Mouse (Mus musculus): ENCODE results near the gene Asb18. TPM values are rescaled to one million over a fixed set of nuclear protein-coding genes. Genes with fewer than 3 reads are reported as not detected.

Asb18 gene
- polyA plus RNA-seq, 1 experiment from 2014 or later, result 0.22 TPM

DNA sequence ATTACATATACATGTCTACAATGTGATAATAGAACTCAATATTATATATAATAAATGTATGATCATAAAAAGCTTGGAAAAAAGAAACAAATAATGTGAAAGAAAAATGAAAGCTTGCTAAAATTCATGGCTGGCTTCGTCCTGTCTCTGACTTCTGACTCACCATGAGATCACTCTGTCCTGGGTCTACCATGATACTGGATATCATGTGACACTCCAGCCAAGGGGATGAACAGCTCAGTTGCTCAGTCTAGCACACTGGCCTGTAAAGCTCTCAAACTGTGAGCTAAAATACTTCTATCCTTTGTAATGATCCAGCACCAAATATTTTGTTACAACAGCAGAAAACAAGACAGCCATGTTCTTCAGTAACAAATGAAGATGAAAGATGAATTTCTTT, 4.4 kb downstream of the Asb18 start:
- H3K36me3 ChIP-seq, result no peaks in the 10 kb centered on the region
- 83% methylated on average over 1 of the region's 1 CpGs for WGBS
- 0 out of 2 replicates have a peak, but pooled peaks cover 3% of the 10 kb centered on the region for H3K9me3 ChIP-seq
- H3K4me1 ChIP-seq (replicated peaks), result no peaks in the 10 kb centered on the region
- no peak for DNase-seq (ENCODE audit: low spot score)
- H3K4me3 ChIP-seq, result no peak overlapping the region
- peaks cover 7% of the 10 kb centered on the region; the same call in 1 of the 2 replicates for H3K27me3 ChIP-seq (ENCODE audit: insufficient read depth, poor library complexity, severe bottlenecking)
- no peak overlapping the region for H3K27ac ChIP-seq

DNA sequence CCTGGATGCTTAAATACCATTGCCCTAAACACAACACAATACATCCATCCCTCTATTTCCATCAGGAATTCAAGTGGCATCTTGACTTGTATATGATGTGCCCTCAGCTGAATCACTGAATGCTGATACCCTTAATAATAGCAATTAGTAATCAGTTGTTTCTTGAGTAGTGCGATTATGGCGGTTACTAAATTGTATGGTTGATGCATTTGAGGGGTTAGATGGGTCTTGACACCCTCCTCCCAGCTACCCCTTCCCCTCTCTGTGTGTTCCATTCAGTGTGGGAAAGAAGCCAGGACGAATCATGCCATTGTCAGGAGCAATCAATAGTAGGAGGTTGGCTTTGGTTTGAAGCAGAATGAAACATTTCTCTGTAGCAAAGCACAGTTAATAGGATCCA, 5.3 kb downstream of the Asb18 start:
- H3K27me3 ChIP-seq (ENCODE audit: insufficient read depth, poor library complexity, severe bottlenecking), result peaks cover 7% of the 10 kb centered on the region
- H3K9me3 ChIP-seq, result 0 out of 2 replicates have a peak, but pooled peaks cover 3% of the 10 kb centered on the region
- WGBS, result 82% methylated on average over 3 of the region's 3 CpGs
- H3K4me3 ChIP-seq, result no peak overlapping the region
- DNase-seq (ENCODE audit: low spot score), result no peak
- H3K36me3 ChIP-seq, result no peaks in the 10 kb centered on the region
- H3K4me1 ChIP-seq (replicated peaks), result no peaks in the 10 kb centered on the region
- no peak overlapping the region for H3K27ac ChIP-seq

DNA sequence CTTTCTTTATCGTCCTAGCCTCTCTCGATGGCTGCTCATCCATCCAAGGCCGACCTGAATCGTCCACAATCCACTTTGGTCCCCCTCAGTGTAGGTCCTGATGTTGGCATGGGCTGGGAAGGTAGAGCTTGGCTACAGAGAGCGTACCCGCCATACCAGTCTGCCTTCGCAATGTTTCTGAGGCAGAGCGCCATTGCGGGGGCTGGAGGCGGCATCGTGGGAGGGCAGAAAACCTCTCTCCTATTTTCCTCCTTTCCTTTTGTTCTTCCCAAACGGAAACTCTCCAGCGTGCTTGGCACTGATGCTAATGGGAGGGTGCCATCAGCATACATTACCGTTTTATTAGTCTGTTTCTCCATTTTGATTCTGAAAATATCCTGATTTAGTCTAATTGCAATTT, 7.8 kb downstream of the Asb18 start:
- Histone ChIP-seq H3K36me3 (no peaks in the 10 kb centered on the region), H3K27me3 (ENCODE audit: insufficient read depth, poor library complexity, severe bottlenecking) (peaks cover 12% of the 10 kb centered on the region), H3K4me1 (replicated peaks) (no peaks in the 10 kb centered on the region), H3K27ac (no peak overlapping the region), H3K9me3 (no peaks in the 10 kb centered on the region), H3K4me3 (no peak overlapping the region)
- DNase-seq (ENCODE audit: low spot score), result no peak
- 75% methylated on average over 14 of the region's 14 CpGs for WGBS

DNA sequence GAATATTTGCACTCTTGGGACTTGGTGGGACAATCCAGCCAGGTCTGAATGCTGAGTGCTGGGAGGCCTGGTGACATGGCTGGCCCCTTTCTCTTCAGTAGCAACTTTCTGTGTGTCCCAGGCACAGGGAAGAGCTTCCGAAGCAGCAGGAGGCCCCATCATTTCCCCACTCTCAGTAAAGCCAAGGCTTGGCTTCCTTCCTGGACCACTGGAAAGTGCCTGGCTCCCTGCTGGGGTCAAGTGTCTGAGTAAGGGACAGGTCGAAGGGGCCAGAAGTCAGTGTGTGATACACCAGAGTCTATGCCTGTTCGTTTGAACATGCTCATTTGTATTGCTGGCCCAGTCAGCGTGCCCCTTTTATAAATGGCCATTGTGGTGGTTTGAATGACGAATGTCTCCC, 13.5 kb downstream of the Asb18 start:
- H3K4me3 ChIP-seq, result no peak overlapping the region
- no peaks in the 10 kb centered on the region for H3K9me3 ChIP-seq
- no peak for DNase-seq (ENCODE audit: low spot score)
- WGBS, result 29% methylated on average over 5 of the region's 5 CpGs
- H3K4me1 ChIP-seq (replicated peaks), result peaks cover 19% of the 10 kb centered on the region
- H3K27me3 ChIP-seq (ENCODE audit: insufficient read depth, poor library complexity, severe bottlenecking), result peaks cover 42% of the 10 kb centered on the region
- no peaks in the 10 kb centered on the region for H3K36me3 ChIP-seq
- no peak overlapping the region for H3K27ac ChIP-seq

DNA sequence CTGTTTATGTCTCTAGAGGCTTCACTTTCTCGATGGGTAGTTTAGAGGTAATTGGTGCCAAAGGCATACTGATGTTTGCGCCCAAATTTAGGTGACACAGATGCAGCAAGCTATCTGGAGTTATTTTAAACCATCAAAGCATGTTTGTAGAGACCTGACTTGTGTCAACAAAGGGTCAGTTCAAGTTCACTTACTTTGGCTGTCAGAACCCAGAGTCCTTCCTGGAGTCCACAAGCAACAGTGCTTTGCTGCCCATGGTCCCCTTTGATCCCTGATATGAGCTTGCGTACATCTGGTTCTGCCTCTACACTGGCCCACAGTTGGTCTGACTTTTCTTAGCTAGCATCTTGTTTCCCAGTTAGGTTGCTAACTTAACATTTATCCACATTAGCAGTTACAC, 14.6 kb downstream of the Asb18 start:
- no peak for DNase-seq (ENCODE audit: low spot score)
- Histone ChIP-seq H3K9me3 (no peaks in the 10 kb centered on the region), H3K27ac (no peak overlapping the region), H3K4me1 (replicated peaks) (peaks cover 19% of the 10 kb centered on the region), H3K36me3 (no peaks in the 10 kb centered on the region), H3K4me3 (no peak overlapping the region), H3K27me3 (ENCODE audit: insufficient read depth, poor library complexity, severe bottlenecking) (peaks cover 53% of the 10 kb centered on the region)
- 88% methylated on average over 3 of the region's 3 CpGs for WGBS

DNA sequence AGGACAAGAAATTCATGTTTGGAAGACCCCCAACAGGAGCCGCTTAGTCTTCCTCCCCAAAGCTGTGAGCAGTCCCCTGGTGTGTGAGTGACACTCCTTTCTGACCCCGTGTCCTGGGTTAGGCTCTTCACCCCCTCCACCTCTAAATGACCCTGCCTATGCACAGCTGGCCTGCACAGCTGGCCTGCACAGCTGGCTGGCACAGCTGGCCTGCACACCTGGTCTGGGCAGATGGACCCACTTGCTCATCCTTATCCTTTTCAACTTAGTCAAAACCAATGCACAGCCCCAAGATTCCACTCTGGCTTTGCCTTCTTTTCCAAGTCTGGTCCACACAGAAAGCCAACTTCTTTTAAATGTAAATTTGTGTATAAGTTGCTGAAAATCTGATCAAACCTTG, 15.8 kb downstream of the Asb18 start:
- no peak for DNase-seq (ENCODE audit: low spot score)
- H3K4me3 ChIP-seq, result no peak overlapping the region
- H3K9me3 ChIP-seq, result no peaks in the 10 kb centered on the region
- H3K36me3 ChIP-seq, result no peaks in the 10 kb centered on the region
- peaks cover 19% of the 10 kb centered on the region for H3K4me1 ChIP-seq (replicated peaks)
- H3K27ac ChIP-seq, result no peak overlapping the region
- H3K27me3 ChIP-seq (ENCODE audit: insufficient read depth, poor library complexity, severe bottlenecking), result peaks cover 65% of the 10 kb centered on the region
- WGBS, result 69% methylated on average over 2 of the region's 2 CpGs

DNA sequence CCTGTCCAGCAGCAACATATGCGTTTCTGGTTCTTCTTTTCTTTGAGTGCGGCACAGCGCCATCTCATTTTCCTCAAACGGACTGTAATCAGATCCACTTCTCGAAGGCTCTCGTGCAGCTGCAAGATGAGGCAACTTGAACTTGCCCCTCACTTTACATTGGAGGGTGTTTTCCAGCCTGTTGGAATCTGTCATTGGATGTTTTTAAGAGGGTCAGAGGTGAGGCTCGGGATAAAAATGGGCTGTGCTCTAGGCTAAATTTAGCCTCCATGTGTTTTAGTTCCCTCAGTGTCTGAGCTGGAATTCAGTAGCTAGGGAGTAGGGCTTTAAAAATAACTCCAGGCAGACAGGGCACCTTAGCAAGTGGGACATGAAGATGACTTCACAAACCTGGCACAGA, 16.4 kb downstream of the Asb18 start:
- Histone ChIP-seq H3K27ac (no peak overlapping the region), H3K4me1 (replicated peaks) (peaks cover 20% of the 10 kb centered on the region), H3K27me3 (ENCODE audit: insufficient read depth, poor library complexity, severe bottlenecking) (peaks cover 71% of the 10 kb centered on the region), H3K36me3 (no peaks in the 10 kb centered on the region), H3K9me3 (no peaks in the 10 kb centered on the region), H3K4me3 (no peak overlapping the region)
- 61% methylated on average over 7 of the region's 7 CpGs for WGBS
- no peak for DNase-seq (ENCODE audit: low spot score)

DNA sequence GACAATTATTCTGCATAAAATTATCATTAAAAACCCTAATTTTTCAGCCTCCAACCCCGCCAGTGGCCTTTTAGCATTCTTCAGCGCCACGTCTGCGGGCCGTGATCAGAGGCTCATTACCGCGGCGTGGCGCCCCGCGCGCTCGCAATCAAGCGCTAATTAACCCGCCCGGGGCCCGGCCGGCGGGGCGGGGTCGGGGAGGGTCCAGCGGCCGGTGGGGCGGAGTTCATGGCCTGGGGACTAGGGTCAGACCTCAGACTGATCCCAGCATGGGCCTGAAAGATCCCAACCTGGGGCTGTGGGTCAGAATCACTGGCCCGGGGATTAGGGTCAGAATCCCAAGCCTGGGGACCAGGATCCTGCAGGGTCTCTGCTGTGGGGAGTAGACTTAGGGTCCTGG, 22.2 kb downstream of the Asb18 start:
- Histone ChIP-seq H3K9me3 (no peaks in the 10 kb centered on the region), H3K27me3 (ENCODE audit: insufficient read depth, poor library complexity, severe bottlenecking) (peaks cover 84% of the 10 kb centered on the region), H3K4me3 (peak overlapping the region; percentile 49), H3K4me1 (replicated peaks) (peaks cover 23% of the 10 kb centered on the region), H3K27ac (no peak overlapping the region), H3K36me3 (no peaks in the 10 kb centered on the region)
- under 1% methylated on average over 25 of the region's 25 CpGs for WGBS
- peak; percentile 21 for DNase-seq (ENCODE audit: low spot score)

DNA sequence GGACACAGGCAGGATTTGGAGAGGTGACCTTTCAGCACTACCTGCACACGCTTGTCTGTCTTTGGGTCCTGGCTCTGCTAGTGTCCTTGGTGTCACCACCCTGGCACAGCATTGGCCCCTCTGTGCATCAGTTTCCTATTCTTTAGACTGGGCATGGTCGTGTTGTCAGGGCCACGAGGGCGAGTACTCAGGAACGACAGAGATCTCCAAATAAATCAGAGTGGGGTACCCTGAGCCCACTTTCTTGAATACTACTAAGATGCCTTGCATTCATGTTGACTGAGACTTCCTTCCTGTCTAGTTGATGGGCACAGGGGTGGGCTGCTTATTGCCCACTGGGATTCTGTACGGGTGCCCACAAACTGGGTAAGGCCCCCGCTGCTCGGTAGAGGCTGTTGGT, 37.2 kb downstream of the Asb18 start:
- peaks cover 2% of the 10 kb centered on the region for H3K27me3 ChIP-seq (ENCODE audit: insufficient read depth, poor library complexity, severe bottlenecking)
- no peak overlapping the region for H3K4me3 ChIP-seq
- no peaks in the 10 kb centered on the region for H3K9me3 ChIP-seq
- no peak overlapping the region for H3K27ac ChIP-seq
- 93% methylated on average over 8 of the region's 8 CpGs for WGBS
- DNase-seq (ENCODE audit: low spot score), result no peak
- peaks cover 8% of the 10 kb centered on the region for H3K4me1 ChIP-seq (replicated peaks)
- no peaks in the 10 kb centered on the region for H3K36me3 ChIP-seq

DNA sequence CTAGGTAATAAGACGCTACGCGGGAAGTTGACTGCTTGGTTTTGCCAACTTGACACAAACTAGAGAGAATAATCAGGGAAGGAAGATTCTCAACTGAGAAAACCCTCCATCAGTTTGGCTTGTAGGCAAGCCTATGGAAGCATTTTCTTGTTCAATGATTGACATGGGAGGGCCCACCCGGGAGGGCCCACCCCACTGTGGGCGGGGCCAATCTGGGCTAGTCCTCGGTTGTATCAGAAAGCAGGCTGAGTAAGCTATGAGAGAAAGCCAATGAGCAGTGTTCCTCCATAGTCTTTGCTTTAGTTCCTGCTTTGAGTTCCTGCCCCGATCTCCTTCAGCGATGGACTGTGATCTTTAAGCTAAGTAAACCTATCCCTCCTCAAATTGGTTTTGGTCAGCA, 38.1 kb downstream of the Asb18 start:
- H3K27ac ChIP-seq, result no peak overlapping the region
- 81% methylated on average over 8 of the region's 8 CpGs for WGBS
- no peak overlapping the region for H3K4me3 ChIP-seq
- no peaks in the 10 kb centered on the region for H3K9me3 ChIP-seq
- H3K36me3 ChIP-seq, result no peaks in the 10 kb centered on the region
- H3K27me3 ChIP-seq (ENCODE audit: insufficient read depth, poor library complexity, severe bottlenecking), result peaks cover 10% of the 10 kb centered on the region
- no peak for DNase-seq (ENCODE audit: low spot score)
- H3K4me1 ChIP-seq (replicated peaks), result peaks cover 8% of the 10 kb centered on the region

DNA sequence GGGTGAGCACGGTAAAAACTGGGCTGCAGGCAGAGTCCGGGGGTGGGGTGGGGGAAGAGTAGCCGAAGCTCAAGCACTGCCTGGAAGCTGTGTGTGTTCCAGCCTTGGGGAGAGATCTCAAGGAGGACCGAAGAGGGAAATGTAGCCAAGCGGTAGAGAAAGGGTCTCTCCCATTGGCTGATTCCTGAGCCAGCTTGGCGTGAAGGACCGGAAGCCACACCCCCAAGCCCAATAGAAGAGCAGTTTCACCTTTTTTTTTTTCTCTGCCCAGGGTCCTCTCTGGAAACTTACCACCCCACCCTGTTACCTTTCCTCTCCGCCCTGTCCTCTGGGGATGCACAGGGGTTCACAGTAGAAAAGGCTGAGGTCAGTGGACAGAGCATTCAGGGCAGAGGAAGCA, 39.9 kb downstream of the Asb18 start:
- Histone ChIP-seq H3K27ac (no peak overlapping the region), H3K27me3 (ENCODE audit: insufficient read depth, poor library complexity, severe bottlenecking) (peaks cover 29% of the 10 kb centered on the region), H3K9me3 (no peaks in the 10 kb centered on the region), H3K4me1 (replicated peaks) (peaks cover 8% of the 10 kb centered on the region), H3K36me3 (no peaks in the 10 kb centered on the region), H3K4me3 (no peak overlapping the region)
- DNase-seq (ENCODE audit: low spot score), result no peak
- 76% methylated on average over 8 of the region's 8 CpGs for WGBS

DNA sequence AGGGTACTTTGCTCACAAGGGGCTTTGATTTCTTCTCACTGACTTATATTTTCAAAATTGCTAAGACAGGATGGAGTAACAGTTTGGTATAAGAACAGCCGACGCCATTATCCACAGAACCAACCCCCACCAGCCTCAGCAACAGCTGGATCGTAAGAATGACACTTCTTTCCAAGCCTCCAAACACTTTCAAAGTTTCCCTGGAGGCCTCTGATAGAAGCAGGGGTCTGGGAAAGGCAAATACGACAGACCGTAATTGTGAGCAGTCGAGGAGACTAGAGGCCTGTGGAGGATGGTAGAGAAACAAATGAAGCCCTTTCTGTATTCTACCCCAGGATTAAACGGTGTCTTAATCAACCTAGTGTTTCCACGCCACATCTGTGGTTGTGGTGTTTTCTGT, 42.6 kb downstream of the Asb18 start:
- WGBS, result 66% methylated on average over 8 of the region's 8 CpGs
- peaks cover 56% of the 10 kb centered on the region for H3K27me3 ChIP-seq (ENCODE audit: insufficient read depth, poor library complexity, severe bottlenecking)
- no peak overlapping the region for H3K4me3 ChIP-seq
- no peaks in the 10 kb centered on the region for H3K9me3 ChIP-seq
- no peak overlapping the region for H3K27ac ChIP-seq
- H3K36me3 ChIP-seq, result no peaks in the 10 kb centered on the region
- no peak for DNase-seq (ENCODE audit: low spot score)
- H3K4me1 ChIP-seq (replicated peaks), result peaks cover 27% of the 10 kb centered on the region

DNA sequence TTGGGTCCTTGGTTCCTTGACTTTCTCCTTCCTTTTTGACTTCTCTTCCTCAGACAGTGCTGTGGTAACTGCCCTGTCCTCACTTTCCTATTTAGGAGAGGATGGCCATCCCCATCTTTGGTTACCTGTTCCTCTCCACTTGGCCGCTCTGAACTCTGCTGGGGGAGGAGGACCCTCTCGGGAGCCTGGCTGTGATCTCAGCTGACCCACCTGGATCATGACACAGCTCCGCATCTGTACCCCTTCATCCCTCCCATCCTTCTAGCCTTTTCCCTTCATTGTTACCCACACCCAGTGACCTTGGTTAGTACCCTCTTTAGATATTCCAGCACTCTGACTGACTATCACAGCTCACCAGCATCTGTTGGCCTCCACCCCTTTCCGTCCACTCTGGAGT, 44.8 kb downstream of the Asb18 start:
- Histone ChIP-seq H3K27me3 (ENCODE audit: insufficient read depth, poor library complexity, severe bottlenecking) (peaks cover 75% of the 10 kb centered on the region), H3K36me3 (no peaks in the 10 kb centered on the region), H3K27ac (no peak overlapping the region), H3K4me3 (no peak overlapping the region), H3K9me3 (no peaks in the 10 kb centered on the region), H3K4me1 (replicated peaks) (peaks cover 30% of the 10 kb centered on the region)
- DNase-seq (ENCODE audit: low spot score), result no peak
- 93% methylated on average over 4 of the region's 4 CpGs for WGBS

DNA sequence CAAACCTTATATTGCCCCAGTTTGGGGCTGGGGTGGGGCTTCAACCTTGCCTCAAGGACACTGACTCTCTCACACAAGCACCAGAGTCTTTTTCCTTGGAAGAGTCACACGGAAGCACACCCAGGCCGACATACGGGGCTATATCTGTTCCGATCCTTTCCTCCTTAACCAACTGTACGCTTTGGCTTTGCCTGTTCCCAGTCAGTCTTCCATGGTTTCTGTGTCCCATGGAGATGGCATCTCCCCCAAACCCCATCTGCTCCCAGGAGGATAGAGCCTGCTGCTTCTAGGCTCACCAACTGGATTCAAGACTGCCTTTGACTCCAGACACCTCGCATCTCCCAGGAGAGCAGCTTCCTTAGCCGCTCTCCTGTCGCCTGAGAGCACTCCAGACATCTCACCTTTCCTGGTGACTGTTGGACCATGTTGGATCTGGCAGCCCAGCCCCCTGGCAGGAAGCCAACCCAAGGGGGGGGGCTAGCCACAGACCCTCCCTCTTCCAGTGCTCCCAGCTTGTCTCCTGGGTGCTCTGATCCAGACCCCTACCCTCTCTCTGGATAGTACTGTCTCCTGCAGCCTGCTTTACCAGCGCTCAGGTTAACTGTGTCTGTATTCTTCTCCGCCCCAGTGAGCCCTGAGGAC, 45.3 kb downstream of the Asb18 start:
- no peaks in the 10 kb centered on the region for H3K9me3 ChIP-seq
- WGBS, result 52% methylated on average over 10 of the region's 10 CpGs
- H3K27ac ChIP-seq, result no peak overlapping the region
- DNase-seq (ENCODE audit: low spot score), result no peak
- H3K4me1 ChIP-seq (replicated peaks), result peaks cover 33% of the 10 kb centered on the region
- H3K27me3 ChIP-seq (ENCODE audit: insufficient read depth, poor library complexity, severe bottlenecking), result peaks cover 80% of the 10 kb centered on the region
- peak overlapping the region; percentile 65; the same call in 1 of the 2 replicates for H3K4me3 ChIP-seq
- no peaks in the 10 kb centered on the region for H3K36me3 ChIP-seq

Measured in hindbrain, embryonic 10.5 days (tissue).